Mouse (Mus musculus) limb, embryonic 11.5 days (tissue): Measurements from ENCODE around the gene Pi4ka. TPM values are rescaled to one million over a fixed set of nuclear protein-coding genes. Genes with fewer than 3 reads are reported as not detected.

Experiments used
- ATAC-seq: fragments of 200-750 bp; cut with Nextera tagmentation; 2 replicates; pipeline ENCODE4 v1.8.0; 2017; ENCODE audit warnings: low read depth; ENCODE audit not compliant: insufficient number of reproducible peaks, low FRiP score, low TSS enrichment
- DNase-seq: peaks from one replicate; pipeline ENCODE4 v3.0.0-alpha.2; 2015; ENCODE audit warnings: low spot score
- H3K27ac ChIP-seq: fragments of 300-500 bp; sonication (generic); replicated peaks from 2 replicates; pipeline ENCODE4 v1.5.1; 2014; ENCODE audit warnings: low read depth, mild to moderate bottlenecking, low read length
- H3K27me3 ChIP-seq: fragments of 300-500 bp; sonication (generic); 2 replicates; pipeline ENCODE4 v1.6.1; 2014; ENCODE audit warnings: mild to moderate bottlenecking, low read length, mixed read lengths; ENCODE audit not compliant: control insufficient read depth, insufficient read depth
- H3K36me3 ChIP-seq: fragments of 300-500 bp; sonication (generic); 2 replicates; pipeline ENCODE4 v1.6.1; 2014; ENCODE audit warnings: mild to moderate bottlenecking, low read length, moderate library complexity, mixed read lengths; ENCODE audit not compliant: control insufficient read depth, insufficient read depth
- H3K4me1 ChIP-seq: fragments of 300-500 bp; sonication (generic); 2 replicates; pipeline ENCODE4 v1.6.1; 2014; ENCODE audit warnings: low read length, mixed read lengths; ENCODE audit not compliant: control insufficient read depth, insufficient read depth
- H3K4me2 ChIP-seq: fragments of 300-500 bp; sonication (generic); 2 replicates; pipeline ENCODE4 v1.6.1; 2014; ENCODE audit warnings: low read depth, mild to moderate bottlenecking, moderate library complexity; ENCODE audit not compliant: severe bottlenecking
- H3K4me3 ChIP-seq: fragments of 300-500 bp; sonication (generic); 2 replicates; pipeline ENCODE4 v1.5.1; 2014; ENCODE audit warnings: low read depth, low read length
- H3K9ac ChIP-seq: fragments of 300-500 bp; sonication (generic); 2 replicates; pipeline ENCODE4 v1.6.1; 2014; ENCODE audit warnings: mild to moderate bottlenecking, low read length
- H3K9me3 ChIP-seq: fragments of 300-500 bp; sonication (generic); 2 replicates; pipeline ENCODE4 v1.6.1; 2016; ENCODE audit warnings: low read length; ENCODE audit not compliant: control insufficient read depth
- WGBS: fragments of 180-500 bp; shearing (Covaris S2); extraction: QIAGEN DNeasy Blood & Tissue Kit; methylation state at CpG from one replicate; pipeline ENCODE4 v1.1.7; 2014; 5-methylcytosine and 5-hydroxymethylcytosine counted together
- polyA plus RNA-seq: library from polyadenylated mRNA; unstranded; fragments of >200 nt; fragmentation: Nextera tagmentation; extraction: Ambion mirVana; gene quantifications from 2 replicates; pipeline ENCODE4 v1.2.1, GENCODE M21; 2014

Gene Pi4ka
- polyA plus RNA-seq, 1 experiment from 2014 or later, result 33.2 TPM

GRCm38 (mm10) chr16:17345141-17345812 is 60.8 kb downstream of the Pi4ka start:
- Histone ChIP-seq H3K27me3 (no peaks in the 10 kb centered on the region), H3K4me3 (no peak overlapping the region), H3K9me3 (no peaks in the 10 kb centered on the region), H3K27ac (no peak overlapping the region), H3K4me1 (no peaks in the 10 kb centered on the region), H3K9ac (no peak overlapping the region), H3K36me3 (no peaks in the 10 kb centered on the region; the same call in 1 of the 2 replicates), H3K4me2 (no peak overlapping the region)
- no peak for ATAC-seq
- DNase-seq, result no peak
- 89% methylated on average over 8 of the region's 8 CpGs for WGBS

DNA sequence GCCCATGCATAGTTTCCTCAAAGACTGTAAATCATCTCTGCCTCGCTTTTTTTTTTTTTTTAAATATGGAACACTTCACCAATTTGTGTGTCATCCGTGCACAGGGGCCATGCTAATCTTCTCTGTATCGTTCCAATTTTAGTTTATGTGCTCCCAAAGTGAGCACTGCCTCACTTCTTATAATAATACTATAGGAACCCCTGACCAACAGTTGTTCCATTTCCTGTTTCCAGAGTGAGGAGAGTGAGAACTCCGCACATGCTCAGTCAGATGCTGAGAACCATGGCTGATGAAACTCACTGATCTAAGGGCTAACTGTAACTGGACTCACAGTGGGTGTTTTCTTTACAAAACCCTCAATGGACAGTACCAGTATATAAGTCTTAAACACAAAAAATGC is 64.3 kb downstream of the Pi4ka start:
- ATAC-seq, result no peak
- WGBS, result 89% methylated on average over 4 of the region's 4 CpGs

DNA sequence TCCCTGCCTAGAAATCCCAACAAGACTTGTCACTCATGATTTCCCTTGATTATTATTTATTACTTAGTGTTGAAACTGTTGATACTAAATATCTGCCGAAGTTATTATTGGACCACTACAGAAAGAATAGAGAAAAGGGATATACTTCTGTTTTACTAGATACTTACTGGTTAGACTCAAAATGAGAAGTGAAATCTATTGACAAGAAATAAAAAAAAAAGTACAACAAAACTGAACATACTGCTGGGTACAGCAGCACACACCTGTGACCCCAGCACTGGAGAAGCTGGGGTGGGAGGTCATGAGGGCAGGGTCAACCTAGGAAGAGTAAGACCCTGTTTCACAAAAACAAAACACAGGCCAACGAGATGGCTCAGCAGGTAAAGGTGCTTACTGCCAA is 65.4 kb downstream of the Pi4ka start:
- Histone ChIP-seq H3K4me3 (no peak overlapping the region), H3K4me1 (no peaks in the 10 kb centered on the region), H3K4me2 (no peak overlapping the region), H3K36me3 (no peaks in the 10 kb centered on the region; the same call in 1 of the 2 replicates), H3K27me3 (no peaks in the 10 kb centered on the region), H3K9me3 (no peaks in the 10 kb centered on the region), H3K9ac (no peak overlapping the region), H3K27ac (no peak overlapping the region)
- ATAC-seq (no peak), DNase-seq (no peak)
- 84% methylated on average over 2 of the region's 2 CpGs for WGBS

More for the DNA sequence above, 64.3 kb downstream of the Pi4ka start:
- no peak overlapping the region for H3K9ac ChIP-seq
- no peak overlapping the region for H3K4me2 ChIP-seq
- no peak overlapping the region for H3K4me3 ChIP-seq
- no peaks in the 10 kb centered on the region for H3K9me3 ChIP-seq
- no peak overlapping the region for H3K27ac ChIP-seq
- no peaks in the 10 kb centered on the region; the same call in 1 of the 2 replicates for H3K36me3 ChIP-seq
- DNase-seq, result no peak
- H3K27me3 ChIP-seq, result no peaks in the 10 kb centered on the region
- H3K4me1 ChIP-seq, result no peaks in the 10 kb centered on the region

DNA sequence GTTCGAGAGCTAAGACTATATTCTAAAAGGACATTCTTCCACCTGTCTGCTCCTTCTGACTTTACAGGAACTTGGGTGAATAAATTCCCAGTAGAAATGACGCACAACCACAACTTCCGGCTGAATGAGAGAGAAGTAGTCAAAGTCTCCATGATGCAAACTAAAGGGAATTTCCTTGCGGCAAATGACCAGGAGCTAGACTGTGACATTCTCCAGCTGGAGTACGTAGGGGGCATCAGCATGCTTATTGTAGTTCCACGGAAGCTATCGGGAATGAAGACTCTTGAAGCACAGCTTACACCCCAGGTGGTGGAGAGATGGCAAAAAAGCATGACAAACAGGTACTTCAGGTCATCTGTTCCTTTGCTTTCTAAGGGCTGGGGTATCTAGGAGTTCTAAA is 66.4 kb downstream of the Pi4ka start:
- Histone ChIP-seq H3K36me3 (no peaks in the 10 kb centered on the region; the same call in 1 of the 2 replicates), H3K9me3 (no peaks in the 10 kb centered on the region), H3K27ac (no peak overlapping the region), H3K27me3 (no peaks in the 10 kb centered on the region), H3K4me1 (no peaks in the 10 kb centered on the region), H3K9ac (no peak overlapping the region), H3K4me3 (no peak overlapping the region), H3K4me2 (no peak overlapping the region)
- WGBS, result 91% methylated on average over 7 of the region's 7 CpGs
- DNase-seq (no peak), ATAC-seq (no peak)

GRCm38 (mm10) chr16:17336089-17336488 is 70.0 kb downstream of the Pi4ka start:
- Histone ChIP-seq H3K27ac (no peak overlapping the region), H3K9me3 (no peaks in the 10 kb centered on the region), H3K9ac (no peak overlapping the region), H3K27me3 (no peaks in the 10 kb centered on the region), H3K4me1 (no peaks in the 10 kb centered on the region), H3K4me2 (no peak overlapping the region), H3K4me3 (no peak overlapping the region), H3K36me3 (no peaks in the 10 kb centered on the region)
- ATAC-seq, result no peak
- WGBS, result 84% methylated on average over 1 of the region's 1 CpGs
- DNase-seq, result no peak

DNA sequence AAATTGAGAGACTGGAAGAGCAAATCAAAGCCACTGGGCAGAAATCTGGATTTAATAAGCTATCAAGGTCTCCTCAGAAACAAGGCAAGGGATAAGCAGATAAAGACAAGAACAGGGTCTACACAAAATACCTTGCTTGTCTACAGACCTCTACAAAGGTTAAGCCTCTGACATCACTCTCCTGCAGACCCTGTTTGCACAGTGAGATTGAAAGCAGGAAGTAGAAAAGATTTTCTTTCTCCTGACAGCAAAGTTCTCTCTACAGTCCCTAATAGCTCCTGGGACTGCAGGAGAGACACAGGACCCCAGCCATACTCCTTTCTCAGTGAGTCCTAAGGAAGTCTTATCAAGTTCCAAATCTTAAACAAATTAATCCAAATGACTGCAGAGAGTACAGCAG is 71.5 kb downstream of the Pi4ka start:
- ATAC-seq (no peak), DNase-seq (no peak)
- Histone ChIP-seq H3K4me3 (no peak overlapping the region), H3K4me1 (no peaks in the 10 kb centered on the region), H3K36me3 (no peaks in the 10 kb centered on the region), H3K27me3 (no peaks in the 10 kb centered on the region), H3K9me3 (no peaks in the 10 kb centered on the region), H3K27ac (no peak overlapping the region), H3K9ac (no peak overlapping the region), H3K4me2 (no peak overlapping the region)

GRCm38 (mm10) chr16:17331855-17332254 is 74.3 kb downstream of the Pi4ka start:
- no peak for DNase-seq
- H3K4me1 ChIP-seq, result no peaks in the 10 kb centered on the region
- ATAC-seq, result no peak
- no peaks in the 10 kb centered on the region for H3K27me3 ChIP-seq
- no peak overlapping the region for H3K4me2 ChIP-seq
- no peak overlapping the region for H3K9ac ChIP-seq
- H3K36me3 ChIP-seq, result no peaks in the 10 kb centered on the region
- H3K4me3 ChIP-seq, result no peak overlapping the region
- no peak overlapping the region for H3K27ac ChIP-seq
- no peaks in the 10 kb centered on the region for H3K9me3 ChIP-seq
- WGBS, result 90% methylated on average over 5 of the region's 5 CpGs

DNA sequence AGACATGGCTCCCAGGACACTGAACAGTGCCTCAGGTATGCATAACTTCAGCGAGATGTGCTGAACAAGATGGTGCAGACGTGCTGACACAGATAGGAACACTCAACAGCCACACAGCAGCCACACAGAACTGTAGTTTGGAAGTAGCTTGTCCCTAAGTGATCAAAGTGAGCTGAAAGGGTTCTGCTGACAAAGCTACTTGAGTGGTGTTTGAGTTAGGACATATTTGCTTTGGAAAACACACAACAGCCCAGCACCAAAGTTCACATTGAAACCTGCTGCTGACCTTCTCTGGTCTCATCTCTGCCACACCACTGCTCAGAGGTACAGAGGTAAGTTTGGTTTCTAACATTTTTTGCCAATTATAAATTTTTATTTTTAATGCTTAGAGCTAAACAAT is 75.0 kb downstream of the Pi4ka start, which contains the start of gene Serpind1:
TSS of gene Serpind1 (plus strand) at position 256 of the 400 bp plus-strand sequence.
- Histone ChIP-seq H3K4me2 (no peak within 1 kb of the TSS), H3K4me3 (no peak within 1 kb of the TSS), H3K27me3 (no peaks in the 10 kb centered on the region), H3K27ac (no peak within 1 kb of the TSS), H3K36me3 (no peaks in the 10 kb centered on the region), H3K4me1 (no peaks in the 10 kb centered on the region), H3K9ac (no peak within 1 kb of the TSS), H3K9me3 (no peaks in the 10 kb centered on the region)
- DNase-seq (no peak), ATAC-seq (no peak)
- WGBS, result 76% methylated on average over 2 of the region's 2 CpGs
